Mouse (Mus musculus): ENCODE data around the gene Stab1.

Stab1 gene

GRCm38 (mm10) chr14:31194891-31195513 is 26.6 kb upstream of the Stab1 start:
- DNase-seq (ENCODE audit: low read depth) = peak; percentile 94

- no peak for DNase-seq (ENCODE audit: low read depth)
Observed at GRCm38 (mm10) chr14:31194441-31194840, 26.0 kb upstream of the Stab1 start.

- DNase-seq (ENCODE audit: low read depth) = no peak
Observed at GRCm38 (mm10) chr14:31193791-31194190, 25.4 kb upstream of the Stab1 start.

- DNase-seq (ENCODE audit: low read depth) = no peak
Observed at GRCm38 (mm10) chr14:31191936-31192335, 23.5 kb upstream of the Stab1 start.

GRCm38 (mm10) chr14:31189348-31189747 is 20.9 kb upstream of the Stab1 start:
- no peak for DNase-seq (ENCODE audit: low read depth)

- peak; percentile 51 for DNase-seq (ENCODE audit: low read depth)
Observed at GRCm38 (mm10) chr14:31188771-31189181, 20.3 kb upstream of the Stab1 start.

- no peak for DNase-seq (ENCODE audit: low read depth)
Observed at GRCm38 (mm10) chr14:31186656-31187055, 18.2 kb upstream of the Stab1 start.

- DNase-seq (ENCODE audit: low read depth) = no peak
Observed at GRCm38 (mm10) chr14:31184195-31184594, 15.8 kb upstream of the Stab1 start.

GRCm38 (mm10) chr14:31183541-31183940 is 15.1 kb upstream of the Stab1 start:
- DNase-seq (ENCODE audit: low read depth) = no peak

- DNase-seq (ENCODE audit: low read depth) = no peak
Observed at GRCm38 (mm10) chr14:31182786-31183290, 14.4 kb upstream of the Stab1 start.

- DNase-seq (ENCODE audit: low read depth) = no peak
Observed at GRCm38 (mm10) chr14:31181512-31181911, 13.1 kb upstream of the Stab1 start.

- DNase-seq (ENCODE audit: low read depth) = no peak
Observed at GRCm38 (mm10) chr14:31179677-31180365, 11.4 kb upstream of the Stab1 start.

- no peak for DNase-seq (ENCODE audit: low read depth)
Observed at GRCm38 (mm10) chr14:31177715-31178114, 9.3 kb upstream of the Stab1 start.

GRCm38 (mm10) chr14:31177287-31177686 is 8.8 kb upstream of the Stab1 start:
- DNase-seq (ENCODE audit: low read depth) = no peak

- no peak for DNase-seq (ENCODE audit: low read depth)
Observed at GRCm38 (mm10) chr14:31173537-31173936, 5.1 kb upstream of the Stab1 start.

GRCm38 (mm10) chr14:31172781-31173455 is 4.5 kb upstream of the Stab1 start:
- no peak for DNase-seq (ENCODE audit: low read depth)

GRCm38 (mm10) chr14:31171821-31172220 is 3.4 kb upstream of the Stab1 start:
- DNase-seq (ENCODE audit: low read depth) = no peak

- DNase-seq (ENCODE audit: low read depth) = no peak
Observed at GRCm38 (mm10) chr14:31171386-31171785, 2.9 kb upstream of the Stab1 start.

- DNase-seq (ENCODE audit: low read depth) = no peak
Observed at GRCm38 (mm10) chr14:31170963-31171362, 2.5 kb upstream of the Stab1 start.

- no peak for DNase-seq (ENCODE audit: low read depth)
Observed at GRCm38 (mm10) chr14:31169508-31169907, 1.1 kb upstream of the Stab1 start.

GRCm38 (mm10) chr14:31166827-31167226 is 1.6 kb downstream of the Stab1 start:
- no peak for DNase-seq (ENCODE audit: low read depth)

GRCm38 (mm10) chr14:31165991-31166630 is 2.3 kb downstream of the Stab1 start:
- peak; percentile 8 for DNase-seq (ENCODE audit: low read depth)

- no peak for DNase-seq (ENCODE audit: low read depth)
Observed at GRCm38 (mm10) chr14:31165458-31165857, 3.0 kb downstream of the Stab1 start.

Measured in fibroblast of lung, adult 2 months (primary cell).